Mouse (Mus musculus) embryonic facial prominence, embryonic 12.5 days (tissue): ENCODE results near the gene Tmem184a. TPM values are rescaled to one million over a fixed set of nuclear protein-coding genes. Genes with fewer than 3 reads are reported as not detected.

Source experiments
- ATAC-seq: fragments of 200-750 bp; cut with Nextera tagmentation; 2 replicates; pipeline ENCODE4 v1.8.0; 2017; ENCODE audit not compliant: insufficient number of reproducible peaks, insufficient read depth, low FRiP score, low TSS enrichment
- H3K27ac ChIP-seq: fragments of 300-500 bp; sonication (generic); 2 replicates; pipeline ENCODE4 v1.5.1; 2016; ENCODE audit warnings: mild to moderate bottlenecking
- H3K27me3 ChIP-seq: fragments of 300-500 bp; sonication (generic); 2 replicates; pipeline ENCODE4 v1.6.1; 2016; ENCODE audit warnings: mild to moderate bottlenecking, moderate library complexity
- H3K36me3 ChIP-seq: fragments of 300-500 bp; sonication (generic); 2 replicates; pipeline ENCODE4 v1.6.1; 2016; ENCODE audit warnings: mild to moderate bottlenecking
- H3K4me1 ChIP-seq: fragments of 300-500 bp; sonication (generic); 2 replicates; pipeline ENCODE4 v1.6.1; 2016
- H3K4me2 ChIP-seq: fragments of 300-500 bp; sonication (generic); replicated peaks from 2 replicates; pipeline ENCODE4 v1.6.1; 2016; ENCODE audit warnings: mild to moderate bottlenecking, moderate library complexity
- H3K4me3 ChIP-seq: fragments of 300-500 bp; sonication (generic); 2 replicates; pipeline ENCODE4 v1.5.1; 2016; ENCODE audit warnings: mild to moderate bottlenecking
- H3K9ac ChIP-seq: fragments of 300-500 bp; sonication (generic); 2 replicates; pipeline ENCODE4 v1.6.1; 2016; ENCODE audit warnings: mild to moderate bottlenecking, moderate library complexity
- H3K9me3 ChIP-seq: fragments of 300-500 bp; sonication (generic); 2 replicates; pipeline ENCODE4 v1.6.1; 2016; ENCODE audit warnings: mild to moderate bottlenecking, moderate library complexity
- WGBS: fragments of 180-500 bp; shearing (Covaris S2); methylation state at CpG from one replicate; pipeline ENCODE4 v1.1.7; 2016; 5-methylcytosine and 5-hydroxymethylcytosine counted together
- polyA plus RNA-seq: library from polyadenylated mRNA; unstranded; fragments of >200 nt; fragmentation: Nextera tagmentation; extraction: Ambion mirVana; gene quantifications from 2 replicates; pipeline ENCODE4 v1.2.1, GENCODE M21; 2016

Tmem184a gene
- polyA plus RNA-seq, 1 experiment from 2014 or later: 1.8 TPM

- no peaks in the 10 kb centered on the region for H3K9me3 ChIP-seq
- H3K27ac ChIP-seq: no peak overlapping the region
- H3K9ac ChIP-seq: no peak overlapping the region
- no peak overlapping the region for H3K4me2 ChIP-seq
- WGBS: 91% methylated on average over 9 of the region's 9 CpGs
- no peak for ATAC-seq
- peaks cover 17% of the 10 kb centered on the region; the same call in 1 of the 2 replicates for H3K36me3 ChIP-seq
- no peak overlapping the region for H3K4me3 ChIP-seq
- peaks cover 35% of the 10 kb centered on the region for H3K4me1 ChIP-seq
- no peaks in the 10 kb centered on the region for H3K27me3 ChIP-seq
These were observed 20.7 kb downstream of the Tmem184a start for GRCm38 (mm10) chr5:139799041-139799440.

DNA sequence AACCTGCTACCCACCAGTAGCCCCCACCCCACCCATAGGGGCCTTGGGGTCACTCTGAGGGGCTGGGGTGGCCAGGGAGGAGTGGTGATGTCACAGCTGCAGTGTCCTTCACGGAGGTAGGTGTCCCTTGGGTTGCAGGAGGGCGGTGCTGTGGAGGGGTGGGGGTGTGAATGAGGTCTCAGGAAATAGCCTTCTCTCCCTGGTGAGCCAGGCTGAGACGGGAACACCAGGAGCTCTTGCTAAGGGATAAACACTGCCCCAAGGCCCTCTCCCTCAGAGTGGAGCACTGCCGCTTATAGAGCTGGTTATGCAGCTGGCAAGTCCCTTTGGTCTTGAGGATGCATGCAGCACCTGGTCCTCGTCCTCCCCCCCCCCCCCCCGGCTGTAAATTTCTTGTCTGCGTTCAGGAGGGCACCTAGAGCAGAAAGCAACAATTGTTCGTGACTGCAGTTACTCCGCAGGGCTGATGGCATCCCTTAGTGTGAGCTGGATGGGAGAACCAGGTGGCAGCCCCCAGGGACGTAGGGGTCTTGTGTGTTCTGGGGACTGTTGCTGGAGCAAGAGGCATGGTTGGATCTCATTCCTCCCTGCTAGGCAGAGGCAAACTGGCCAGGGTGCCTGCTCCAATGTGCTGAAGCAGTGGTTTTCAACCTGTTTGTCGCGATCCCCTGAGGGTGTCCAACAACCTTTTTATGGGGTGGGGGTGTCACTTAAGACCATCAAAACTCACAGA, 21.4 kb downstream of the Tmem184a start:
- Histone ChIP-seq H3K27me3 (no peaks in the 10 kb centered on the region), H3K4me3 (no peak overlapping the region), H3K9ac (no peak overlapping the region), H3K4me2 (peak overlapping the region; percentile 14; the same call in 1 of the 2 replicates), H3K27ac (peak overlapping the region; percentile 7; the same call in 1 of the 2 replicates), H3K4me1 (peaks cover 28% of the 10 kb centered on the region), H3K36me3 (peaks cover 17% of the 10 kb centered on the region; the same call in 1 of the 2 replicates), H3K9me3 (no peaks in the 10 kb centered on the region)
- ATAC-seq: no peak
- WGBS: 57% methylated on average over 12 of the region's 12 CpGs

DNA sequence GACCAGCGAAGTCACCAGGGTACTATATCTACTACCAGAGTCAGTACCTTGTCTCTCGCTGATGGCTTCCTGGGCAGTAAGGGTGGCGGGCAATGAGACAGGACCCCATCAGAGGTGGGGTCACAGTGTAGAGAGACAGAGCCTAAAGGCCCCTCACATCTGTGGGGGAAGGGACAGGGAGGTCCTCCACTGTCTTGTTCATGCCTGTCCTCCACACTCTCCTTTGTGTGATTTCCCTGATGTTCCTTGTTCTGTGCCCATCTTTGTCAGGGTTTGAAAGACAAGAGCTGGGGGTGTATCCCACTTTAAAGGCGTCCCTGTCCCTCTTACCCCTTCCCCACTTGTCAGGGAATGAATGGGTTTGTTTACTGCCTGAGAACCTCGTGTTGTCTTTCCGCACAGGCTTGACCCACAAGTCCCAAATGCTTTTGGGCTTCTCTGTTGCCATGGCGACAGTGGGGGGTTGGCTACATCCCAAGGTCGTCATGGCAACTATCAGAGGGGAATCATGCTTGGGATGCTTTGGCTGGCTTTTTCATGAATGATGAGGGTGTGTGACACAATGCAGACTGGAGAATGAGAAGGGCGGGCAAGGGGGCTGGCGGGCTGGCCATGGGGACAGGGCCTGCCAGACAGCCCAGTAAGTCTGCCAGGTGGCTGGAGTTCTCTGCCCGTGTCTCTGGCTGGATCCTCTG, 22.1 kb downstream of the Tmem184a start:
- Histone ChIP-seq H3K9ac (no peak overlapping the region), H3K4me3 (no peak overlapping the region), H3K4me1 (peaks cover 29% of the 10 kb centered on the region), H3K36me3 (peaks cover 17% of the 10 kb centered on the region; the same call in 1 of the 2 replicates), H3K9me3 (no peaks in the 10 kb centered on the region), H3K4me2 (peak overlapping the region; percentile 14; the same call in 1 of the 2 replicates), H3K27me3 (no peaks in the 10 kb centered on the region), H3K27ac (peak overlapping the region; percentile 52)
- ATAC-seq: peak; percentile 42; the same call in 1 of the 2 replicates
- 32% methylated on average over 11 of the region's 11 CpGs for WGBS

DNA sequence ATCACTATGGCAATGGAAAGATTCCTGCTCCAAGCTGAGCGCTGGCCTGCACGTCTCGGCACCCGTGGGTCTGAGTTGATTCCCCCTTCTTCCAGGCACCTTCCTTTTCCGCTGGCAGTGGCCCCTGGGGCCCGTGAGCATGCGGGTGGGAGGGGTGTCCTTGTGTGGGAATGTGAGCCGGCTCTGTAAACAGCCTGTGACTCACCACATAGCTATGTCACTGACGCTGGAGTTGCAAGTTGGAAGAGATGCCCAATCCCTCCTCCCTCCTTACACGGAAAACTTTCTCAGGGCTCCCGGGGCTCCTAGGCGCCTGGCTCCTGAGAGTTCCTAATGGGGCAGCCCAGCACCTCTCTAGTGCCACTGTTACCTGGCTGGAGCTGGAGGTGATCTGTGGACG, 22.8 kb downstream of the Tmem184a start:
- peak; percentile 57; the same call in 1 of the 2 replicates for ATAC-seq
- WGBS: 19% methylated on average over 13 of the region's 13 CpGs
- H3K4me2 ChIP-seq: peak overlapping the region; percentile 14; the same call in 1 of the 2 replicates
- H3K36me3 ChIP-seq: peaks cover 15% of the 10 kb centered on the region; the same call in 1 of the 2 replicates
- peaks cover 36% of the 10 kb centered on the region for H3K4me1 ChIP-seq
- no peaks in the 10 kb centered on the region for H3K9me3 ChIP-seq
- H3K9ac ChIP-seq: no peak overlapping the region
- H3K27ac ChIP-seq: peak overlapping the region; percentile 52
- no peak overlapping the region for H3K4me3 ChIP-seq
- H3K27me3 ChIP-seq: peaks cover 3% of the 10 kb centered on the region; the same call in 1 of the 2 replicates

- Histone ChIP-seq H3K4me3 (no peak overlapping the region), H3K4me2 (0 out of 2 replicates have a peak overlapping the region, but pooled peaks have one; percentile 14), H3K27ac (no peak overlapping the region), H3K36me3 (peaks cover 15% of the 10 kb centered on the region; the same call in 1 of the 2 replicates), H3K4me1 (peaks cover 38% of the 10 kb centered on the region), H3K27me3 (peaks cover 3% of the 10 kb centered on the region; the same call in 1 of the 2 replicates), H3K9me3 (no peaks in the 10 kb centered on the region), H3K9ac (no peak overlapping the region)
- ATAC-seq: no peak
- WGBS: 73% methylated on average over 9 of the region's 9 CpGs
These were observed 23.6 kb downstream of the Tmem184a start for GRCm38 (mm10) chr5:139796001-139796620.

DNA sequence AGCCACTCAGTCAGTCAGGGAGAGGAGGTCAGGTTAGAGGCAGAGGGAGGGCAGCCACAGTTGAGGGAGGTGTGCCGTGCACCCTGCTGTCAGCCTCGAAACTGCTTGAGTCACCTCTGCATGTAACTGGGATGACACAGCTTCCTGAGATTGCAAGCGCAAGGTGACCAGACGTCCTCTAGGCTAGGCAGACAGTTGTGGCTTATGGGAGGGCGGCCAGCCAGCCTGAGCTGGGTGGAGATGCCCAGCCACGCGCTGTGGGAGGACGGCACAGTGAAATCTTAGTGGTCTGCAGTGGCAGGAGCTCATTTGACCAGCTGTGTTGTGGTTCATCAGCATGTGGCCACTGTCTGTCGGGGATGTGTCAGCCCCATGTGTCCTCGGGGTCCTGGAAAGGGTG, 24.8 kb downstream of the Tmem184a start:
- ATAC-seq: no peak
- no peak overlapping the region for H3K4me3 ChIP-seq
- peaks cover 3% of the 10 kb centered on the region; the same call in 1 of the 2 replicates for H3K36me3 ChIP-seq
- peaks cover 38% of the 10 kb centered on the region for H3K4me1 ChIP-seq
- H3K9ac ChIP-seq: no peak overlapping the region
- peaks cover 3% of the 10 kb centered on the region; the same call in 1 of the 2 replicates for H3K27me3 ChIP-seq
- no peak overlapping the region for H3K27ac ChIP-seq
- no peaks in the 10 kb centered on the region for H3K9me3 ChIP-seq
- H3K4me2 ChIP-seq: no peak overlapping the region
- 70% methylated on average over 10 of the region's 10 CpGs for WGBS

DNA sequence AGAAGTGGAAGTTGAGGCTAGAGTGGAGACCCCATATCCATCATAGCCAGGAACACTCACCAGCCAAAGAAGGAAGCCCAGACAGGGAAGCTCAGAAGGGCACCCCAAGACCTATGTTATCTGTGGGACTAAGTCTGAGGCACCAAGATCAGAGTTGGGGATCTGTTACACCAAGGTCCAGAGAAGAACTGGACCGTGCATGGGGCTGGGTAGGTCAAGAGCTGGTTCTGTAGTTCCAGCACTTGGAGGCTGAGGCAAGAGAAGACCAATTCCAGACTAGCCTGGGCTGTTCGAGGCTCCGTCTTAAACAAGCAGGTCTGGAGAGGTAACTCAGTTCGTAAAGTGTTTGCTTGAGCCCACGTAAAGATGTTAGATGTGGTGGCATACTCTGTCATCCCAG, 25.6 kb downstream of the Tmem184a start:
- ATAC-seq: no peak
- Histone ChIP-seq H3K9ac (no peak overlapping the region), H3K4me1 (peaks cover 38% of the 10 kb centered on the region), H3K27ac (no peak overlapping the region), H3K27me3 (peaks cover 3% of the 10 kb centered on the region; the same call in 1 of the 2 replicates), H3K36me3 (no peaks in the 10 kb centered on the region), H3K9me3 (no peaks in the 10 kb centered on the region), H3K4me3 (no peak overlapping the region), H3K4me2 (no peak overlapping the region)
- WGBS: 85% methylated on average over 5 of the region's 5 CpGs

DNA sequence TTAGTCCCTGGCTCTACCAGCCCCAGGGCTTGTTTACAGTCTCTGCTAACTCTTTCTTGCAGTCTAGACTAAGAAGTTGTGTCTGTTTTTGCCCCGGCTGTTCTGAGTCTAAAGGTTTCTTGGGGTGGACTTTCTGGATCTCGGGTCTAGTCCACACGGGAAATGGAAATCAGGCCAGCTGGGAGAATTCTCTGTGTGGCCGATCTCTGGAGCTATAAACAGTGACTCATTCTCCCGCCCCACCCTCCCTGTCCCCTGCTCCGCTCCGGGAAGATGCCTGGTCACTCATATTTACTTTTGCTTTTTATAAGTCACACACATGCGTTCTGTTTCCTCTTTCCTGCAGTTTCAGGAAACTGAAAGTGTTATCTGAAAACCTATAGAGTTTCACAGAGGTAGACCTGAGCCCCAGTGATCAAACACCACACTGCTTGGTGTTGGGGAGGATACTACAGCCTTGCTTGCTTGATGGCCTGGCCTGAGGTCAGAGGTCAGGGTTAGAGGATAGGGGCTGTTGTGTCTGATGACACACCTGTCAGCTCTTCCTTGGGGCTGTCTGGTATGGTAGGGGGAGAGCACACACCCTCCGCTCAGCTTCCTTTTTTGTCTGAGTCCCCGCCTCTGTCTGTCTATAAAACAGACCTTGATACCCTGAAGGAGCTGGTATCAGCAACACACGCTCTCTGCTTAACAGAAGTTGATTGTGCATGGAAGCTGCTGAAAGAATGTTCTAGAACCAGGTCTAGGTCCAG, 26.2 kb downstream of the Tmem184a start:
- no peak for ATAC-seq
- 60% methylated on average over 11 of the region's 11 CpGs for WGBS
- no peak overlapping the region for H3K4me2 ChIP-seq
- H3K27me3 ChIP-seq: peaks cover 3% of the 10 kb centered on the region; the same call in 1 of the 2 replicates
- H3K4me3 ChIP-seq: no peak overlapping the region
- no peaks in the 10 kb centered on the region for H3K36me3 ChIP-seq
- H3K4me1 ChIP-seq: peaks cover 37% of the 10 kb centered on the region
- H3K9me3 ChIP-seq: no peaks in the 10 kb centered on the region
- no peak overlapping the region for H3K9ac ChIP-seq
- H3K27ac ChIP-seq: no peak overlapping the region

GRCm38 (mm10) chr5:139792966-139793337, 26.8 kb downstream of the Tmem184a start:
- H3K4me1 ChIP-seq: peaks cover 31% of the 10 kb centered on the region
- 59% methylated on average over 3 of the region's 3 CpGs for WGBS

GRCm38 (mm10) chr5:139792159-139792775, 27.4 kb downstream of the Tmem184a start:
- Histone ChIP-seq H3K4me3 (peak overlapping the region; percentile 72), H3K27ac (0 out of 2 replicates have a peak overlapping the region, but pooled peaks have one; percentile 8), H3K36me3 (no peaks in the 10 kb centered on the region), H3K9me3 (no peaks in the 10 kb centered on the region), H3K27me3 (peaks cover 3% of the 10 kb centered on the region; the same call in 1 of the 2 replicates), H3K4me2 (peak overlapping the region; percentile 97), H3K4me1 (peaks cover 24% of the 10 kb centered on the region), H3K9ac (peak overlapping the region; percentile 63)
- ATAC-seq: no peak
- 21% methylated on average over 11 of the region's 11 CpGs for WGBS

More at GRCm38 (mm10) chr5:139792966-139793337, 26.8 kb downstream of the Tmem184a start:
- H3K27me3 ChIP-seq: peaks cover 3% of the 10 kb centered on the region; the same call in 1 of the 2 replicates
- H3K9ac ChIP-seq: no peak overlapping the region
- H3K9me3 ChIP-seq: no peaks in the 10 kb centered on the region
- no peak for ATAC-seq
- no peak overlapping the region for H3K4me2 ChIP-seq
- no peak overlapping the region for H3K4me3 ChIP-seq
- no peaks in the 10 kb centered on the region for H3K36me3 ChIP-seq
- H3K27ac ChIP-seq: no peak overlapping the region
